Mouse (Mus musculus) liver, embryonic 14.5 days (tissue): ENCODE measurements around the gene Ptprt.

Experiments
- CTCF ChIP-seq: IDR thresholded peaks from 2 replicates; pipeline ENCODE4 v1.5.1; 2016; ENCODE audit warnings: antibody characterized with exemption, low read depth, control low read depth
- EP300 ChIP-seq: IDR thresholded peaks from 2 replicates; pipeline ENCODE4 v1.6.1; 2016; ENCODE audit warnings: antibody characterized with exemption, low read depth

- TF ChIP-seq CTCF (no peak), EP300 (no peak)
These were observed 956.1 kb downstream of the Ptprt start for GRCm38 (mm10) chr2:161704811-161705210.
